Mouse (Mus musculus) testis, adult 2 months (tissue): ENCODE measurements around the gene Tmbim7.

Source experiments
- CTCF ChIP-seq: fragments of 200-500 bp; IDR thresholded peaks from 2 replicates; pipeline ENCODE4 v1.5.1; 2012; ENCODE audit warnings: low read depth, mild to moderate bottlenecking, inconsistent platforms, low read length, moderate library complexity; ENCODE audit not compliant: control insufficient read depth, insufficient read depth, insufficient replicate concordance
- POLR2A ChIP-seq: fragments of 200-500 bp; IDR thresholded peaks from 2 replicates; pipeline ENCODE4 v1.6.1; 2012; ENCODE audit warnings: low read depth, mild to moderate bottlenecking, inconsistent platforms, low read length, moderate library complexity; ENCODE audit not compliant: control insufficient read depth

- TF ChIP-seq CTCF (no peak), POLR2A (no peak)
Measured at GRCm38 (mm10) chr5:3607114-3607513, 43.9 kb upstream of the Tmbim7 start.
